Mouse (Mus musculus): ENCODE measurements around the gene Rap1b. TPM values are rescaled to one million over a fixed set of nuclear protein-coding genes. Genes with fewer than 3 reads are reported as not detected.

Rap1b gene
- polyA plus RNA-seq, 1 experiment from 2014 or later: 159 TPM

Other genes starting within 250 kb of the Rap1b start
- 3.1 and 3.7 TPM in 2 replicates for gene Cpm, start 216.5 kb downstream of the Rap1b start, polyA plus RNA-seq (2015; fragmentation: Nextera tagmentation; extraction: Ambion mirVana)
- gene Mdm2, start 135.3 kb downstream of the Rap1b start, polyA plus RNA-seq (2015; fragmentation: Nextera tagmentation; extraction: Ambion mirVana): 53.6 and 56.5 TPM in 2 replicates
- gene Slc35e3, start 99.7 kb downstream of the Rap1b start, polyA plus RNA-seq (2015; fragmentation: Nextera tagmentation; extraction: Ambion mirVana): 31.1 and 33.2 TPM in 2 replicates
- 41.7 and 42.5 TPM in 2 replicates for gene Nup107, start 53.3 kb downstream of the Rap1b start, polyA plus RNA-seq (2015; fragmentation: Nextera tagmentation; extraction: Ambion mirVana)